Mouse (Mus musculus): ENCODE results near the gene Wbp11. TPM values are rescaled to one million over a fixed set of nuclear protein-coding genes. Genes with fewer than 3 reads are reported as not detected.
"Not testable (repeated sequence)": the region's sequence is repeated elsewhere in the genome, so short reads cannot be mapped to it uniquely, and the experiment has no call there.

The Wbp11 gene
- total RNA-seq, 2 experiments from 2014 or later, result 77.0 to 78.2 TPM

DNA sequence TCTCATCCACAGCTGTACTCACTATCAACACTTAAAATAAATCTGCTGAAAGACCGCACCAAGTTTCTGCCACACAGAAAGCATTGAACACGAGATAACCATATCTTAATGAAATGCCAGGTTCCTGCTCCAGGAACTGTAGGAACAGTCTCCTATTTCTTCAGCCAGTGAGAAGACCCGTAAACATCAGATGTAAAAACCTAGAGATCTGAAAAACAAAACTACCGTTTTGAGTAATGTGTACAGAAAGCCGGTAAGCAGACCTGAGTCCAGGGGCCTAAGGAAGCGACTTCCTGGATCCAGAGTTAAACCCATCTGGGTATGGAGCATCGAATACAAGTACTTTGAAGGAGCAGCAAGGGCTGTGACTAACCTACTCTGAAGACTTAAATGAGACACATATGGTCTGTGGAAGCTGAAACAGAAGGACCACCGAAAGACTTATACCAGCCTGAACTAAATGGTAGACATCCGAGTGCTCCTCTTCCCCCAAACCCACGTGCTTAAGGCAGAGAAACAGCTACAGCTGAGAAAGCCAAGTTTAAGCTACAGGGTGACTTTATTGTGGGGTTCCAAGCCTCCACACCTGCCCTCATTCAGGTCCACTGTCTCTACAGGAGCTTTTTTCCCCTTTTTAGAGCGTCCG lies 24.8 kb downstream of the Wbp11 start:
- DNase-seq, result no peak

DNA sequence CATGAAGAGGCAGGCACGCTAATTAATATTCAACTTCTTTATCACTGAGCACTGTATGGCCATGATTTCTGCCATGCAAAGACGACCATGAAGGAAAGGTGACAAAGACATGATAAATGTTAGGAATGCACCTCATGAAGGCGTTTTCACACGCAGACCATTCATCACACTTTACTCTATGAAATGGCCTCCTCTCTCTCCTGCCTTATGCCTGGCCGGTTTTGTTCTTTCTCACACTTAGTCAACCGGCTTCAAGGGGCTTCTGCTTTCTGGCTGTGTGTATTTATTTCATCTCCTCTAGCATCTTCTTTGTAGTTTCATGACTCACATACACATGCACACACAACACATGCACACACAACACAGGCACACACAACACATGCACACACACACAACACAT lies 26.8 kb downstream of the Wbp11 start:
- DNase-seq, result no peak

DNA sequence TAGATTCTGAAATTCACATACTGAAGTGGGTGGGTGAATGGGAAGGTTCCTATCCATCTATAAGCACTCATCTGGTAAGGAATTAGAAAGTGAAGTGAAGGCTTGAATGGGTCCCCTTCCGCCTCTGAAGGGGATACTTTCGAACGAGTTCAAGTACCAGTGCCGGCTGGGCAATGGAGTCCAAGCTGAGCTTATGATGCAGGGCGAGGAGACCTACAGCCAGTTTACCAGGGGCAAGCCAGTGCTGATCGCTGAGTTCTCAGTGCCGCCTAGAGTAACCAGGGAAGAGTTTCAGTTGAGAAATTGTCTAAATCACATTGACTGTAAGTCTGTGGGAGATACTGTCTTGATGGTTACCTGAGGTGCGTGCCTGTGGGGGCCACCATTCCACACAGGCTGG lies 27.3 kb downstream of the Wbp11 start:
- DNase-seq, result no peak

DNA sequence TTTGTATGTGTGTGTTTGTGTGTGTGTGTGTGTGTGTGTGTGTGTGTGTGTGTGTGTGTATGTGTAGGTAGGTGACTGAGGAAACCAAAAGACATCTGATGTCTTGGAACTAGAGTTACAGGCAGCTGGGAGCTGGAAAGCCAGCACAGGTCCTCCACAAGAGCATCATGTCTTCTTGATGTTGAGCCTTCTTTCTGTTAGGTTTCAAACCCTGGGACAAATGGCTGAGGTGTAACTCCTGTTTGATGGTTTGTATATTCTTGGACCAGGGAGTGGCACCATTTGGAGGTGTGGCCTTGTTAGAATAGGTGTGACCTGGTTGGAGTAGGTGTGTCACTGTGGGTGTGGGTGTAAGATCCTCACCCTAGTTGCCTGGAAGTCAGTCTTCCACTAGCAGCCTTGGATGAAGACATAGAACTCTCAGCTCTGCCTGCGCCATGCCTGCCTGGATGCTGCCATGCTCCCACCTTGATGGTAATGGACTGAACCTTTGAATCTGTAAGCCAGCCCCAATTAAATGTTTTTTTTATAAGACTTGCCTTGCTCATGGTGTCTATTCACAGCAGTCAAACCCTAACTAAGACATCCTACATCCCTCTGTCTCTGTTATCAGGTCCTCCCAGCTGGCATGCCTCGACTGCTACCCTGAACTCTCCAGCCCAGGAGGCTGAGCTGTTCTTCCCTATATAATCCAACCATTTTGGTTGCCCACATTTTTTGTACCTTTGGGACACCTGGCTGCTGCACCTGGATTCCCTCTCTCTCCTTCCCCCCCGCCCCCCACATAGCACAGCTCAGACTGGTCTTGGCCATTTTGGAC lies 29.9 kb downstream of the Wbp11 start:
- not testable (repeated sequence) for DNase-seq

DNA sequence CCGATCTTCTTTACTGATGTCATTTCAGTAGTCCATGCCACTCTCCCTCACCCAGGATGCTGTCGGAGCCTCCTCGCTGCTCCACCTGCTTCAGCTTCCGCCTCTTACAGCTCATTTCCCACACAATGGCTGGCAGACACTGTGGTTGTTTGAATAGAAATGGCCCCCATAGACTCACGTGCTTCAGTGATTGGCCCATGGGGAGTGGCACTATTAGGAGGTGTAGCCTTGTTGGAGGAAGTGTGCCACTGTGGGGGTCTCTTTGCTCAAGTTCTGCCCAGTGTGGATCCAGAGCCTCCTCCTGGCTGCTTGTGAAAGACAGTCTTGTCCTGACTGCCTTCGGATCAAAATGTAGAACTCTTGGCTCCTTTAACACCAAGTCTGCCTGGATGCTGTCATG lies 32.2 kb downstream of the Wbp11 start:
- DNase-seq, result no peak

DNA sequence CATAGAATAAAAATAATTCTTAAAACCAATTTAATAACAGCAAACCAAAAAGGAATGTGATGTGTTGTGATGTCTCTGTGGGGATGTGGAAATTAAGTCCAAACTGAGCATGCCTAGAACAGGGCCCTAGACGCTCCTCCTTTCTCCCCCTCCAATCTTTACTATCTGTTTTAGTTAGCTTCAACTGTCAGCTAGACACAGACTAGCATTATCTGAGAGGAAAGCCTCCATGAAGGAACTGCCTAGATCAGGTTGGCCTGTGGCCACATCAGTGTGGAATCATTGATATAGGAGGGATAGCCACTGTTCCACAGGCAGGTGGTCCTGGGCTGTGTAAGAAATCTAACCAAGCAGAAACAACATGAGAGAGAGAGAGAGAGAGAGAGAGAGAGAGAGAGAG lies 32.9 kb downstream of the Wbp11 start:
- no peak for DNase-seq

DNA sequence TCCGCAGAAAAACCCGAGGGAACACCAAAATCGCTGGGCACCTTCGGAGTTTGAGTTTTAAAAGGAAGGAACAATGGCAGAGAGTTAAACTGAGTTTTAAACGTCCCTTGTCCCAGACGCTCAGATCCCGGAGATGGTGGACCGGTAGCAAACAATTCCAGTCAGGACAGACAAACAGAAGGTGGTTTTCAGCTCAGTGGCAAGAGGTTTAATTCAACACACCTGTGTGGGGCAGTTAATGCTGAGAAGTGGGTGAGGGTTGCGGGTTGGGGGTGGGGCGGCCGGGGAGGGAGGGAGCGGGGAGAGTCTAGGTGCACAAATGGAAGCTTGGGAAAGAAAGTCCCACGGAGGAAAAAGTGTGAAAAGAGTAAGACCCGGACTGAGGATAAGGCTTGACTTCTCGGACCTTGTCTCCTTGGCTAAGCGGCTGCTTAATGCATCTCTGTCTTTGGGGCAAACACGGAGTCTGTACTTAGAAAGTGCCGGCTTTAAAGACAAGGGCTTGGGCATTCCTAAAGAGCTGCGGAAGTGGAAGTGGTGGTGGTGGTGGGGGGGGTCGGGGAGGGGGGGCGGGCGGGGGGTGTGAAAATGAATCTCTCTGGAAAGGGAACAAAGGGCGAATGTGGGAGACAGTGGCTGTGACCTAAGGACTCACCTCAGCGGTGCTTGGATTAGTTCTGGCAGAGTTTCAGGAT lies 34.1 kb downstream of the Wbp11 start:
- DNase-seq, result no peak

DNA sequence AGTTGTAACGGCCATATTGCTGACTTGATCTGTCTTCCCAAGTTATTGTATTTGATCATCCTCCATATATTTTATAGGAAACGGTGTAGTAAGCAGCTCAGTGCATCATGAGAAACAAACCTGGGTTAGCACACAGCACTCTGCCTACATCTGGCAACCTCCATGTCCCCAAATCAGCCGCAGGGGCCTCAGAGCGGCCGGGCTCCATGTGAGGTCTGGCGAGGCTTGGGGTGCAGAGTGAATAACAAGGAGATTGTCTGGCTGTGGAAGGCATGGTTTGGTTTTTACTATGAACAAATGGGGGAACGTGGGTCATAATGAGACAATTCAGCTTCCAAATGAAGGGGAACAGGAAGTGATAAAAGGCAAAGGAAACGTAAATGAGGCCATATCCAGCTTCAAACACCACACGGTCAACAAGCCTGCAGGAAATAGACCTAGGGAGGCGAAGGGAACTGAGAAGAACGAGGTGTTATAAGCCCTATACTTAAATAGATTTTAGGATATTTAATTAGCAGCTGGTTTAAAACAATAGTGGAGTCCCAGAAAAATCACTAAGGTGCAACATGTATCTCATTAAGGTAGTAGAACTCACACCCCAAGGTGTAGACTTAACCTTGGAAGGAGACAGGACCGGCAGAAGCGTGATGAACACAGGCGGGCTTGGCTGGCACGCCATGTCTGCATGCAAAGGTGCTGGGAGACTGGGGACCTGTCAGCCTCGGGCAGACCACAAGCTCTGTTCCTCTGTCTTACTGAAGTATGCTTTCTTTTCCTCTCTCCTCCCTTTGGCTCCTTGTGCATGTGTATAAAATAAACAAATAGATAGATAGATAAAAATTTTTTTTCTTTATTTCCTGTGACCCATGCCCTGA lies 34.9 kb downstream of the Wbp11 start:
- DNase-seq, result no peak

DNA sequence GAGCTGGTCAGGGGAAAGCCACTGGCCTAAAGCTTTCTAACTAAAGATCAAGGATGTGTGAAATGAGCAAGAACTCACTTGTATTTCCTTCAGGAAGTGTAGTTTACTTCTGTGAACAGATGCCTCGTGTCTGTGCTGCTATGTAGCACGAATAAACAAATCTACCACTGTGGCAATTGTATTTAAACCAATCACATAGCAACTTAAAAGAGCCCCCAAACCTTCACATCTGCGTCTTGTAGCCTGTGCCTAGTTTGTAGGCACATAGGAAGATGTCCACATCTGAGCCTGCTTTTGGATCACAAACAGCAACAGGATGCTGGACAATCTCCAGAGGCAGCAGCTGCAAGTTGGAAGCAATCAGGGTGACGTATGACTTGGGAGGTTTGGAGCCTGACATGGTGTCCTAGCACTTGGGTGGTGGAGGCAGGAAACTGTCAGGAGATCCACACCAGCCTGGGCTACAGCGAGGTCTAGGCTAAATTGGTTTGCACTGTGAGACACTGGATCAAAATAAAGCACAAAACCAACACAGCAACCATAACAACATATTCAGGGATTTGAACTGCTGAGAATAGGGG lies 38.6 kb downstream of the Wbp11 start:
- DNase-seq, result peak in 1 of 2 experiments; percentile 20

DNA sequence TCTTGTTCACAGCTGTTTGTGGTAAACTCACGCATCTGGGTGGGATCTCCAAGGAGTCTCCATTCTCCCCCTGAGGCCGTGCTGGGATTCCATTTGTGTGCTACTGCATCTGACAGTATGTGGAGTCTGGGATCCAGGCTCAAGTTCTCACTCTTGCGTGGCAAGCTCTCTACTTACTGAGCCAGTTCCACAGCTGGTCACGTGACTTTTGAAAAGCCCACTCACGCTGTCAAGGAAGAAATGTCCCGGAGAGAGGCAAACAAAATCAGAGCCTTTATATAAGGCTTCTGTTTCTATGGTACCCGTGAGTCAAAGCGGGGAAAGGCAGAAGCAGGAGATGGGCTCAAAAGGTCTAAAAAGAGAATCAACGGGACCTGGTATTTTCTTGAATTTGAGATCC lies 45.3 kb downstream of the Wbp11 start:
- no peak for DNase-seq

DNA sequence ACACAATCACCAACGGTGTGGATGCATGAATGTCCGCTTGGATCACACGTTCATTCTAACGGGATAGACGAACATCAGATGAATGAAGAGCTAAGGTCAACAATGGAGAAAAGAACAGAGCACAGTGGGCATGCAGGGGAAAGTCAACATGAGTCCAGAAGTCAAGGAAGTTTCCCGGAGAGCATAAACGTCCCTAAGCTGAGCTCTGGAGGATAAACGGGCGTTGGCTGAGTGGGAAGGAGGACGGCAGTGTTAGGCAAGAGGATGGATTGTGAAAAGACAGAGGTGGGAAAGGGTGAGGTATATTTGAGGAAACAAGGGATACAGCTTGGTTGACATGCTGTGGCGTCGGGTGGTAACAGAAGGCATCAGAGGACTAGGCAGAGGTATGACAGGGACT lies 45.9 kb downstream of the Wbp11 start:
- no peak for DNase-seq

DNA sequence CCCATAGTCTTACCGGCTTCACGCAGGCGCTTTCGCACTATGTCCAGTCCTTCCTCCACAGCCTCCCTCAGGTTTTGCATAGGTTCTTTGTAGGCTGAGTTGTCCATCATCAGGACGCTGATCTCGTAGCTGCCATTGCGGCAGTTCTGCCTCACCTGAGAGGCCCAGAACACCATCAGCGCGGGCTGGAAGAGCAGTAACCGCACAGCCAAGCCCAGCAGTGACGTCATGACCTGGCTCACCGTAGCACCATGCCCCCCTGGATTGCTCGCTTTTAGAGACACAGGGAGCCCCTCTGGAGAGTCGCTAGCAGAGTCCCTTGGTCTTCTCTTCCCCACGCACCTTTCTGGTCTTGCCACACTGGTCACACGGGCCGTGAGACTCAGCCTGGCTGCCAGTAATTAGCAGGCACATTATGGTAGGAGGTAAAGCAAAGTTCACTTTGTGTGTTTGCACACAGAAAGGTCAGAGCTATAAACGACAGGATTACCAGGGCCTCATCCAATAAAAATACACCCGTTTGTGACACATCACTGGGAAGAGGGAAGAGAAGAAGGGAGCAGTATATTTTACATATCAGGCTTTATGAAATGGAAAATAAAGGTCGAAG lies 46.6 kb downstream of the Wbp11 start, which contains the start of gene Gucy2c:
Gucy2c (minus strand) TSS at position 389 of the 610 bp plus-strand sequence.
- DNase-seq, result no peak

DNA sequence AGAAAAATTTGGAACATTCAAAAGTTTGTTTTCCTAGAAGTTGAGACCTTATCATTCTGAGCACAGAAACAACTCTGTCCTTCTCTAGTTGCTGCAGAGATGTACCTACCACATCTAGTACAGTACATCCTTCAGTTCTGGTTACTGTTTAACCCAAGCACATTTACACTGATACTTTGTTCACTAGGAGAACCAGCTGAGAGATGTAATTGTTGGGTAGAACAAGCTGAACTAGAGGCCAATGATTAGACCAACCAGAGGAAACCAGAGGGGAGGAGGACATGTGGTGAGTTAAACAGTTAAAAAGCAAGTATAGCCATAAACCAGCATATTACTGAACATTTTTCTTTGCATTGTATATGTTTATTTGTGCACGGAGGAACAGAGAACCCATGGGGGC lies 51.6 kb downstream of the Wbp11 start:
- no peak for DNase-seq

DNA sequence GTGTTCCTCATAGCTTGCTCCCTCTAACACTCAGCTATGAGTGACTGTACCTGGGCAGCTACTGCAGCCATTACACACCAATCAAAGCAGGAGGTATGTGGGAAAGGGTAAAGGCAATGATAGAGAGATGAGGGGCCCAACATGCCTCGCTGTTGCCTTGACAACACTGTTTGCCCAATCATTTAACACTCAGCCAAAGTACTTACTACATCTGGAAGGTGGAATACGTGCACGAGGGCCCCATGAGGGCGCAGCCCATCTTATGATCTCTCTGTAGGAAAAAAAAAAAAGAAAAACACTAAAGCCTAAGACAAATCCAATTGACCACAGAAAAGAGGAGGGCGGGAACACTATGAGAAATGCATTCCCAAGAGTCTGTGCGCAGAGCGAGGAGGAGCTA lies 58.2 kb downstream of the Wbp11 start:
- no peak for DNase-seq

DNA sequence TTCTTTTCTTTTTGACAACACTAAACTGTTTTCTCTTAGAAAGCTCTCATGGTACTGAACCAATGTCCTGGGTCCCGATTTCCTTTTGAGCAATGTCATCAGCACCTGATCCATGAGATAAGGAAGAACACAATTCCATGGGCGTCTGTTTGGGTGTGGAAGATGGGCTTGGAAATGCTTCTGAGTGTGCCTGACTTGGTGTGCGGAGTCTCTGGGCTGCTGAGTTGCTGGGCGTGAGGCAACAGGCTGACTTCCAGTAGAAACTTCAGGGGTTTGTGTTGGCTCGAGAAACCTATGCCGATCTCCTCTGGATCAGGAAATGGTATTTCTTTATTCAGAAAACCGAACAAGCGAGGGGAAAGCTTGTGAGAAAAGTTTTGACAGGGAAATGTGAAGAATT lies 58.9 kb downstream of the Wbp11 start:
- DNase-seq, result no peak

DNA sequence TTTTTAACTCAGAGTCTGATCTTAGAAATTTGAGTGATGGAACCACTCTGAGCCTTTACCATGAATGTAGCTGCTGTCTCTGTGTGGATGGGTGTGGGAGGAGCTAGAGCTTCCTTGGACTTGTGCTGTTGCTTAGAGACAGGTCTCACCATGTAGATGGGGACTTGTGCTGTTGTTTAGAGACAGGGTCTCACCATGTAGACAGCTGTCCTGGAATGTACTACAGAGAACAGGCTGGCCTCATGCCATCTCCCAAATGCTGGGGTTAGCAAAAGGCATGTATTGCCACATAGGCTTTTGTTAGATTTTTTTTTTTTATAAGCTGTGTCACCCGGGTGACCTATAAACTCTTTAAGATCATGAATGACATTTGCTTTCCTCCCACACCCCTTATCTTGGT lies 64.1 kb downstream of the Wbp11 start:
- no peak for DNase-seq

Small RNA genes within 50 kb of the gene (microRNA-seq; reads per million reads assigned to microRNA genes)
- not detected for gene Gm44364

Other genes with a start within 250 kb of the Wbp11 start
- gene Plbd1, start 166.3 kb downstream of the Wbp11 start, total RNA-seq (2021), result 10 to 100 TPM; 30.8 to 37.9 TPM
- not detected for gene Gucy2c, start 46.5 kb downstream of the Wbp11 start, total RNA-seq (2021)
- gene Hist4h4, start 23.8 kb downstream of the Wbp11 start, total RNA-seq (2021), result 10 to 100 TPM; 11.3 to 12.3 TPM
- gene H2afj, start 20.0 kb downstream of the Wbp11 start, total RNA-seq (2021), result 100 to 1,000 TPM; 173 to 208 TPM
- 1 to 10 TPM in 1 of 2 experiments, under 1 TPM in 1; 0.43 to 1.2 TPM for gene BC049715, start 607 bp downstream of the Wbp11 start, total RNA-seq (2021)
- gene Smco3, start 7.2 kb upstream of the Wbp11 start, total RNA-seq (2021), result under 1 TPM in 1 of 2 experiments, not detected in 1; 0.20 TPM
- gene Art4, start 29.5 kb upstream of the Wbp11 start, total RNA-seq (2021), result 1 to 10 TPM; 3.6 to 6.0 TPM
- 100 to 1,000 TPM; 136 to 192 TPM for gene Mgp, start 47.6 kb upstream of the Wbp11 start, total RNA-seq (2021)
- under 1 TPM in 1 of 2 experiments, not detected in 1; 0.26 TPM for gene Erp27, start 93.9 kb upstream of the Wbp11 start, total RNA-seq (2021)
- gene Pde6h, start 95.6 kb upstream of the Wbp11 start, total RNA-seq (2021), result not detected
- 10 to 100 TPM; 20.4 to 24.2 TPM for gene Arhgdib, start 113.7 kb upstream of the Wbp11 start, total RNA-seq (2021)

Data from adrenal gland, postnatal 36 days (tissue).